Mouse (Mus musculus) testis, adult 2 months (tissue): ENCODE measurements around the gene Col6a6.

ENCODE experiments used
- CTCF ChIP-seq: fragments of 200-500 bp; IDR thresholded peaks from 2 replicates; pipeline ENCODE4 v1.5.1; 2012; ENCODE audit warnings: low read depth, mild to moderate bottlenecking, inconsistent platforms, low read length, moderate library complexity; ENCODE audit not compliant: control insufficient read depth, insufficient read depth, insufficient replicate concordance
- POLR2A ChIP-seq: fragments of 200-500 bp; IDR thresholded peaks from 2 replicates; pipeline ENCODE4 v1.6.1; 2012; ENCODE audit warnings: low read depth, mild to moderate bottlenecking, inconsistent platforms, low read length, moderate library complexity; ENCODE audit not compliant: control insufficient read depth

GRCm38 (mm10) chr9:105778741-105779140 lies 49.2 kb downstream of the Col6a6 start:
- TF ChIP-seq CTCF (no peak), POLR2A (no peak)
